Comparison of ENCODE assay signal across 23 mouse cellular contexts in genomic region chr12:73799671-73800070, GRCm38 (mm10).
"Had no signal": no experiment of that assay in that cellular context is flagged by ENCODE, and none has a peak within 500 bp of the region (broad histone marks: within the 10 kb centered on the region; RNA-seq: fewer than 3 reads in every experiment).

No protein-coding gene starts in this region.

- H3K4me2 ChIP-seq: heart, embryonic 13.5 days; hindbrain, embryonic 13.5 days; hindbrain, embryonic 15.5 days; kidney, embryonic 15.5 days; limb, embryonic 13.5 days; limb, embryonic 15.5 days; liver, embryonic 12.5 days had no signal

- H3K36me3 ChIP-seq: heart, embryonic 13.5 days; hindbrain, embryonic 13.5 days; hindbrain, embryonic 15.5 days; kidney, embryonic 15.5 days; limb, embryonic 13.5 days; limb, embryonic 15.5 days; liver, embryonic 12.5 days had no signal

- H3K4me3 ChIP-seq: gastrocnemius, adult 2 months; heart, adult 2 months; heart, embryonic 13.5 days; hindbrain, embryonic 13.5 days; hindbrain, embryonic 15.5 days; kidney, embryonic 15.5 days; limb, embryonic 13.5 days; limb, embryonic 15.5 days; liver, embryonic 12.5 days had no signal

- H3K27me3 ChIP-seq: heart, embryonic 13.5 days; hindbrain, embryonic 15.5 days; kidney, embryonic 15.5 days; limb, embryonic 15.5 days; liver, embryonic 12.5 days had no signal

- ATAC-seq: hindbrain, postnatal 0 days; intestine, embryonic 16.5 days; liver, embryonic 12.5 days had no signal

- DNase-seq: gastrocnemius, adult 2 months; gastrocnemius, postnatal 10 days; gastrocnemius, postnatal 25 days; heart, adult 2 months; heart, postnatal 4 days; kidney, adult 11 months; kidney, adult 2 months; kidney, adult 9 months; kidney, postnatal 14 days; kidney, postnatal 36 days; layer of hippocampus, adult 9-11 months; layer of hippocampus, postnatal 36 days; left cerebral cortex, postnatal 4 days had no signal

- H3K27ac ChIP-seq: heart, embryonic 13.5 days; hindbrain, embryonic 13.5 days; hindbrain, embryonic 15.5 days; hindbrain, postnatal 0 days; kidney, embryonic 15.5 days; kidney, postnatal 0 days; limb, embryonic 13.5 days; limb, embryonic 15.5 days; liver, embryonic 12.5 days had no signal

- H3K9ac ChIP-seq: heart, embryonic 13.5 days; hindbrain, embryonic 13.5 days; hindbrain, embryonic 15.5 days; kidney, embryonic 15.5 days; limb, embryonic 13.5 days; limb, embryonic 15.5 days; liver, embryonic 12.5 days had no signal

- H3K4me1 ChIP-seq: liver, embryonic 12.5 days had no signal

- H3K9me3 ChIP-seq: heart, embryonic 13.5 days; hindbrain, embryonic 13.5 days; hindbrain, embryonic 15.5 days; kidney, embryonic 15.5 days; limb, embryonic 13.5 days; limb, embryonic 15.5 days; liver, embryonic 12.5 days had no signal
